Mouse (Mus musculus) lung, embryonic 16.5 days (tissue): ENCODE measurements around the gene Atxn1. TPM values are rescaled to one million over a fixed set of nuclear protein-coding genes. Genes with fewer than 3 reads are reported as not detected.

Experiments
- ATAC-seq: fragments of 200-750 bp; cut with Nextera tagmentation; 2 replicates; pipeline ENCODE4 v1.8.0; 2017; ENCODE audit warnings: low read depth, mild to moderate bottlenecking, moderate library complexity
- H3K27ac ChIP-seq: fragments of 300-500 bp; sonication (generic); 2 replicates; pipeline ENCODE4 v1.5.1; 2014; ENCODE audit warnings: mild to moderate bottlenecking, control low read depth, low read length
- H3K27me3 ChIP-seq: fragments of 300-500 bp; sonication (generic); 2 replicates; pipeline ENCODE4 v1.6.1; 2014; ENCODE audit warnings: low read depth, low read length, mixed read lengths; ENCODE audit not compliant: control insufficient read depth, insufficient read depth
- H3K36me3 ChIP-seq: fragments of 300-500 bp; sonication (generic); 2 replicates; pipeline ENCODE4 v1.6.1; 2014; ENCODE audit warnings: low read length; ENCODE audit not compliant: control insufficient read depth, insufficient read depth
- H3K4me1 ChIP-seq: fragments of 300-500 bp; sonication (generic); replicated peaks from 2 replicates; pipeline ENCODE4 v1.6.1; 2014; ENCODE audit warnings: low read length, mixed read lengths; ENCODE audit not compliant: control insufficient read depth, insufficient read depth
- H3K4me2 ChIP-seq: fragments of 300-500 bp; sonication (generic); 2 replicates; pipeline ENCODE4 v1.6.1; 2014; ENCODE audit warnings: low read depth, low read length, control low read depth
- H3K4me3 ChIP-seq: fragments of 300-500 bp; sonication (generic); 2 replicates; pipeline ENCODE4 v1.5.1; 2014; ENCODE audit warnings: mild to moderate bottlenecking, low read length, control low read depth
- H3K9ac ChIP-seq: fragments of 300-500 bp; sonication (generic); 2 replicates; pipeline ENCODE4 v1.6.1; 2014; ENCODE audit warnings: low read length, control low read depth
- H3K9me3 ChIP-seq: fragments of 300-500 bp; sonication (generic); 2 replicates; pipeline ENCODE4 v1.6.1; 2016; ENCODE audit warnings: low read length; ENCODE audit not compliant: control insufficient read depth
- WGBS: fragments of 180-500 bp; shearing (Covaris S2); extraction: QIAGEN DNeasy Blood & Tissue Kit; methylation state at CpG from one replicate; pipeline ENCODE4 v1.1.7; 2014; 5-methylcytosine and 5-hydroxymethylcytosine counted together
- polyA plus RNA-seq: library from polyadenylated mRNA; unstranded; fragments of >200 nt; fragmentation: Nextera tagmentation; extraction: Ambion mirVana; gene quantifications from 2 replicates; pipeline ENCODE4 v1.2.1, GENCODE M21; 2015

Gene Atxn1
- polyA plus RNA-seq, 1 experiment from 2014 or later = 8.3 TPM

DNA sequence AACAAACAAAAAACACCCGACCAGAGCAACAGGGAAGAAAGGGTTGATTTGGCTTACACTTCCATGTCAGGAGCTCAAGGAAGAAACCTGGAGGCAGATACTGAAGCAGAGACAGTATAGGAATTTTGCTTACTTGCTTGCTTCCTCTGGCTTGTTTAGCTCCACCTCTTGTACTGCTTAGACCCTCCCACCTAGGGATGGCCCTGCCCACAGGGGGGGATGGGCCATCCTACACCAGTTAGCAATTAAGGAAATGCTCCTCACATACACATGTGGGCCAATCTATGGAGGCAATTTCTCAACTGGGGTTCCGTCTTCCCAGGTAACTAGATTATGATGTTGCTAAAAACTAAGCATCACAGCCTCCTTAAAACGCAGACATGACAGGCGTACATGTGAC lies 39.5 kb downstream of the Atxn1 start:
- H3K4me1 ChIP-seq = peaks cover 3% of the 10 kb centered on the region
- no peak overlapping the region for H3K4me3 ChIP-seq
- no peak overlapping the region for H3K27ac ChIP-seq
- no peaks in the 10 kb centered on the region for H3K9me3 ChIP-seq
- H3K4me2 ChIP-seq = no peak overlapping the region
- no peaks in the 10 kb centered on the region for H3K27me3 ChIP-seq
- no peaks in the 10 kb centered on the region for H3K36me3 ChIP-seq
- ATAC-seq = no peak
- H3K9ac ChIP-seq = no peak overlapping the region
- 80% methylated on average over 4 of the region's 4 CpGs for WGBS

- Histone ChIP-seq H3K4me2 (no peak overlapping the region), H3K27me3 (no peaks in the 10 kb centered on the region), H3K9me3 (no peaks in the 10 kb centered on the region), H3K4me3 (no peak overlapping the region), H3K36me3 (no peaks in the 10 kb centered on the region), H3K9ac (no peak overlapping the region), H3K27ac (no peak overlapping the region), H3K4me1 (peaks cover 3% of the 10 kb centered on the region)
- no peak for ATAC-seq
- WGBS = 45% methylated on average over 7 of the region's 7 CpGs
Observed at GRCm38 (mm10) chr13:45924555-45924954, 40.3 kb downstream of the Atxn1 start.

GRCm38 (mm10) chr13:45923086-45923485 lies 41.7 kb downstream of the Atxn1 start:
- H3K36me3 ChIP-seq = no peaks in the 10 kb centered on the region
- WGBS = 100% methylated on average over 1 of the region's 1 CpGs
- H3K9me3 ChIP-seq = no peaks in the 10 kb centered on the region
- peaks cover 6% of the 10 kb centered on the region for H3K4me1 ChIP-seq
- H3K9ac ChIP-seq = no peak overlapping the region
- no peaks in the 10 kb centered on the region for H3K27me3 ChIP-seq
- no peak overlapping the region for H3K27ac ChIP-seq
- peak; percentile 16; the same call in 1 of the 2 replicates for ATAC-seq
- H3K4me2 ChIP-seq = no peak overlapping the region
- H3K4me3 ChIP-seq = no peak overlapping the region

DNA sequence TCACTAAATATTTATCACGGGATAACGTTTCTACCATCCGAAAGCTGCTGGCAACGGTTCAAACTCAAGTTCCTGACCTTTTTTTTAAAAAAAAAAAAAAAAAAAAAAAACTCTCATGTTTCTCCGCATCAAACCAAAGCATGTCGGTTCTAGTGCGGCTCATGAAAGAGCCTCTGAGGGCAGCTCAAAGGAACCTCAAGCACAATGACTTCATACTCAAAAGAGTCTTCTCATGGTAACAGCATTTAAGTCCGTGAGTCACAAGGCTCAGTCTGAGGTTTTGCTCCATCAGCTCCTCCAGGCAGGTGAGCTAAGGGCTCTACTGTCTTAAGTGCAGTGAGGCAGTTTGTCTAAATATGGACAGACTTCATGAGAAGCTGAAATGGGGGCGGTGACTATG lies 42.3 kb downstream of the Atxn1 start:
- H3K27ac ChIP-seq = peak overlapping the region; percentile 52; the same call in 1 of the 2 replicates
- peak; percentile 82 for ATAC-seq

GRCm38 (mm10) chr13:45918956-45919711 lies 45.7 kb downstream of the Atxn1 start:
- no peak for ATAC-seq
- Histone ChIP-seq H3K27ac (no peak overlapping the region), H3K4me1 (peaks cover 11% of the 10 kb centered on the region), H3K27me3 (no peaks in the 10 kb centered on the region), H3K4me3 (no peak overlapping the region), H3K4me2 (no peak overlapping the region), H3K9me3 (no peaks in the 10 kb centered on the region), H3K36me3 (no peaks in the 10 kb centered on the region), H3K9ac (no peak overlapping the region)
- WGBS = 92% methylated on average over 14 of the region's 15 CpGs

More for the DNA sequence above, 42.3 kb downstream of the Atxn1 start:
- Histone ChIP-seq H3K4me3 (no peak overlapping the region), H3K27me3 (no peaks in the 10 kb centered on the region), H3K36me3 (no peaks in the 10 kb centered on the region), H3K4me2 (no peak overlapping the region), H3K9ac (no peak overlapping the region), H3K4me1 (peaks cover 8% of the 10 kb centered on the region), H3K9me3 (no peaks in the 10 kb centered on the region)
- 7% methylated on average over 9 of the region's 9 CpGs for WGBS

DNA sequence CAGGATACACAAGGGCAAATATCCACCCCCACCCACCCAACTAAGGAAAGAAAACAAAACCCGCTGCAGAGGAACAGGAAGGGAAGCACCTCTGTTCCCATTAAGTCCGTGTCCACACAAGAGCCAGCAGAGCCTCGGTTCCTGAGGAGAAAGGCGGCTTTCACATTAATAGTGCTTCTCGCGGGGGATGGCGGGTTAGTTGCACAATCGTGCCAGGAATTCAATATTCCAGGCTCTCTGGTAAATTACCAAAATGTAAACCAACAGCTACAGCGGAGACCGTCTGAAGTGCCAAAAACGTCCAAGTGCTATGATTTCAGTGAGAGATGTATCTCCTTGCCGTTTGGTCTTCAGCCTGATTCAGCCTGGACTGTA lies 46.8 kb downstream of the Atxn1 start:
- H3K27ac ChIP-seq = no peak overlapping the region
- peaks cover 11% of the 10 kb centered on the region for H3K4me1 ChIP-seq
- no peak overlapping the region; the same call in 1 of the 2 replicates for H3K9ac ChIP-seq
- H3K27me3 ChIP-seq = no peaks in the 10 kb centered on the region
- WGBS = 30% methylated on average over 12 of the region's 12 CpGs
- no peaks in the 10 kb centered on the region for H3K36me3 ChIP-seq
- peak overlapping the region; percentile 3 for H3K4me2 ChIP-seq
- H3K9me3 ChIP-seq = no peaks in the 10 kb centered on the region
- no peak overlapping the region for H3K4me3 ChIP-seq
- ATAC-seq = peak; percentile 9; the same call in 1 of the 2 replicates

- no peak overlapping the region for H3K27ac ChIP-seq
- H3K4me1 ChIP-seq = peaks cover 8% of the 10 kb centered on the region; the same call in 1 of the 2 replicates
- H3K9ac ChIP-seq = no peak overlapping the region
- H3K4me2 ChIP-seq = peak overlapping the region; percentile 3
- no peaks in the 10 kb centered on the region for H3K9me3 ChIP-seq
- no peaks in the 10 kb centered on the region for H3K36me3 ChIP-seq
- WGBS = 86% methylated on average over 21 of the region's 21 CpGs
- H3K4me3 ChIP-seq = no peak overlapping the region
- no peaks in the 10 kb centered on the region for H3K27me3 ChIP-seq
- ATAC-seq = no peak
Observed at GRCm38 (mm10) chr13:45917058-45918005, 47.5 kb downstream of the Atxn1 start.

GRCm38 (mm10) chr13:45915921-45916320 lies 48.9 kb downstream of the Atxn1 start:
- Histone ChIP-seq H3K27ac (no peak overlapping the region), H3K36me3 (no peaks in the 10 kb centered on the region), H3K27me3 (no peaks in the 10 kb centered on the region), H3K4me2 (no peak overlapping the region), H3K9ac (no peak overlapping the region), H3K4me3 (no peak overlapping the region), H3K9me3 (no peaks in the 10 kb centered on the region), H3K4me1 (peaks cover 8% of the 10 kb centered on the region; the same call in 1 of the 2 replicates)
- 95% methylated on average over 3 of the region's 3 CpGs for WGBS
- ATAC-seq = no peak

DNA sequence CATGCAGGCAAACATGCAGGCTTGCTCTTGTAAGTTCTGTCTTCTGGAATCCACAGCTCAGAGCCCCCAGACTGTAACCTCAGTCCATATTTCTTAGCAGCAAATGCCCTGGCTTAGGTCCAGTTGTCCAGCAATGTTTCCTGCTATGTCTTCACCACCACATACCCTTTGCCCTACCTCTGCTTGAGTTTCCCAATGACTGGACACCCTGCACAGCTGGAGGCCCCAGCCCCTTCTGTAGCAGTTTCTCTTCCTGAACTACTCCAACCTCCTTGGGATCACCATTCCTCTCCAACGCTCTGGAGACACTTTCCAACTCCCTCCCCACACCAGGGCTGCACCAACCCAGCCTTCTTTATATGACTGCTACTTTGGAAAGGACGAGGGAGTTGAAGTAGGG lies 49.8 kb downstream of the Atxn1 start:
- ATAC-seq = no peak
- 61% methylated on average over 2 of the region's 2 CpGs for WGBS
- Histone ChIP-seq H3K4me2 (no peak overlapping the region), H3K36me3 (no peaks in the 10 kb centered on the region), H3K9ac (no peak overlapping the region), H3K4me3 (no peak overlapping the region), H3K27ac (no peak overlapping the region), H3K4me1 (peaks cover 8% of the 10 kb centered on the region; the same call in 1 of the 2 replicates), H3K9me3 (no peaks in the 10 kb centered on the region), H3K27me3 (no peaks in the 10 kb centered on the region)
